Mouse (Mus musculus) liver, embryonic 15.5 days (tissue): ENCODE measurements around the gene Lrrk1. TPM values are rescaled to one million over a fixed set of nuclear protein-coding genes. Genes with fewer than 3 reads are reported as not detected.

Experiments
- ATAC-seq: fragments of 200-750 bp; cut with Nextera tagmentation; 2 replicates; pipeline ENCODE4 v1.8.0; 2017; ENCODE audit warnings: moderate number of reproducible peaks, mild to moderate bottlenecking, moderate library complexity; ENCODE audit not compliant: insufficient read depth
- H3K27ac ChIP-seq: fragments of 300-500 bp; sonication (generic); replicated peaks from 2 replicates; pipeline ENCODE4 v1.5.1; 2015; ENCODE audit warnings: mild to moderate bottlenecking, inconsistent platforms
- H3K27me3 ChIP-seq: fragments of 300-500 bp; sonication (generic); 2 replicates; pipeline ENCODE4 v1.6.1; 2015; ENCODE audit warnings: mild to moderate bottlenecking, inconsistent platforms
- H3K36me3 ChIP-seq: fragments of 300-500 bp; sonication (generic); replicated peaks from 2 replicates; pipeline ENCODE4 v1.6.1; 2015; ENCODE audit warnings: moderate library complexity, mild to moderate bottlenecking, inconsistent platforms
- H3K4me1 ChIP-seq: fragments of 300-500 bp; sonication (generic); replicated peaks from 2 replicates; pipeline ENCODE4 v1.6.1; 2015; ENCODE audit warnings: inconsistent platforms
- H3K4me2 ChIP-seq: fragments of 300-500 bp; sonication (generic); 2 replicates; pipeline ENCODE4 v1.6.1; 2015; ENCODE audit warnings: moderate library complexity, mild to moderate bottlenecking, inconsistent platforms
- H3K4me3 ChIP-seq: fragments of 300-500 bp; sonication (generic); replicated peaks from 2 replicates; pipeline ENCODE4 v1.5.1; 2015; ENCODE audit warnings: mild to moderate bottlenecking, inconsistent platforms
- H3K9ac ChIP-seq: fragments of 300-500 bp; sonication (generic); 2 replicates; pipeline ENCODE4 v1.6.1; 2015; ENCODE audit warnings: moderate library complexity, mild to moderate bottlenecking, inconsistent platforms
- H3K9me3 ChIP-seq: fragments of 300-500 bp; sonication (generic); replicated peaks from 2 replicates; pipeline ENCODE4 v1.6.1; 2016; ENCODE audit warnings: inconsistent platforms
- WGBS: fragments of 180-500 bp; shearing (Covaris S2); methylation state at CpG from one replicate; pipeline ENCODE4 v1.1.7; 2015; ENCODE audit warnings: mixed read lengths; ENCODE audit not compliant: insufficient replicate concordance; 5-methylcytosine and 5-hydroxymethylcytosine counted together
- polyA plus RNA-seq: library from polyadenylated mRNA; unstranded; fragments of >200 nt; fragmentation: Nextera tagmentation; extraction: Ambion mirVana; gene quantifications from 2 replicates; pipeline ENCODE4 v1.2.1, GENCODE M21; 2015

Gene Lrrk1
- polyA plus RNA-seq, 1 experiment from 2014 or later = 4.7 TPM

DNA sequence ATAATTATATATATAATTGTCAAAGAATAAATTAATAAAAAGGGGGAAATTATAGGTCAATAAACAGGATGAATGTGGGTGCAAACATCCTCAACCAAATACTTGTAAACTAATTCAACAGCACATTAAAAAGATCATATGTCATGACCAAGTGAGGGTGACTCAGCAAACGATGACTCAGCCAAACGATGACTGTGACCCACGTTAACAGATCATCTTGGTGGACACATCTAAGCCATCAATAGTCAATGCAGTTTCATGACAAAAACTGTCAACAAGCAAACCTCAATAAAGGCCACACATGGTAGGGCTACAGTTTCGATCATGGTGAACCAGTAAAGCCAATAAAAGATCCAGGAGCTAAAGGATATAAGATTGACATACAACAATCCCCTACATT, 29.1 kb downstream of the Lrrk1 start:
- H3K9ac ChIP-seq = no peak overlapping the region
- H3K4me1 ChIP-seq = peaks cover 8% of the 10 kb centered on the region
- no peak overlapping the region for H3K27ac ChIP-seq
- 0 out of 2 replicates have a peak, but pooled peaks cover 8% of the 10 kb centered on the region for H3K36me3 ChIP-seq
- H3K4me2 ChIP-seq = no peak overlapping the region
- no peaks in the 10 kb centered on the region for H3K27me3 ChIP-seq
- 63% methylated on average over 4 of the region's 4 CpGs for WGBS
- H3K4me3 ChIP-seq = no peak overlapping the region
- no peak for ATAC-seq
- 0 out of 2 replicates have a peak, but pooled peaks cover 4% of the 10 kb centered on the region for H3K9me3 ChIP-seq

- Histone ChIP-seq H3K27me3 (no peaks in the 10 kb centered on the region), H3K4me1 (peaks cover 8% of the 10 kb centered on the region), H3K4me3 (no peak overlapping the region), H3K9me3 (0 out of 2 replicates have a peak, but pooled peaks cover 4% of the 10 kb centered on the region), H3K9ac (no peak overlapping the region), H3K27ac (no peak overlapping the region), H3K4me2 (no peak overlapping the region), H3K36me3 (0 out of 2 replicates have a peak, but pooled peaks cover 8% of the 10 kb centered on the region)
- WGBS = 73% methylated on average over 3 of the region's 3 CpGs
- ATAC-seq = no peak
Measured at GRCm38 (mm10) chr7:66358461-66358860, 29.7 kb downstream of the Lrrk1 start.

GRCm38 (mm10) chr7:66355791-66356522, 32.2 kb downstream of the Lrrk1 start:
- Histone ChIP-seq H3K9ac (no peak overlapping the region), H3K4me1 (peaks cover 8% of the 10 kb centered on the region), H3K4me3 (no peak overlapping the region), H3K4me2 (no peak overlapping the region), H3K9me3 (0 out of 2 replicates have a peak, but pooled peaks cover 4% of the 10 kb centered on the region), H3K27ac (no peak overlapping the region), H3K27me3 (no peaks in the 10 kb centered on the region), H3K36me3 (0 out of 2 replicates have a peak, but pooled peaks cover 8% of the 10 kb centered on the region)
- peak; percentile 70 for ATAC-seq
- 51% methylated on average over 8 of the region's 8 CpGs for WGBS

DNA sequence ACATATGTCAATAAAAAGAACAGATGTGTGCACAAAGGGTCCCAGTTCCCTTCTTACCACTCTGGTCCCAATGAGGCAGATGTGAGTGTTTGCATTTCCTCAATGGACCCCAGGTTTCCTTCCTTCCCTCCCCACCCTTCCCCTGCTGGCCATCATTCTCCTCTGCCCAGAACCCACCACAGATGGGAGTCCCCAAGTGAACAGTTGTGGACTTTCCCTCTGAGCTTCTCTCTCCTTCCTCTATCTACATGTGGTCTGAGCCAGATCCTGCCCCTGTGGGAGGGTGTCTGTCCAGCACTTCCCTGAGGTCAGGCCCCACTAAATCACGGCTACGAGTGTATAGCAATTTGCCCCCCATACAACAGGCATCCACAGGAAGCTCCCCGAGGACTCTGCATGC, 33.2 kb downstream of the Lrrk1 start:
- 52% methylated on average over 3 of the region's 3 CpGs for WGBS

GRCm38 (mm10) chr7:66351074-66351473, 37.1 kb downstream of the Lrrk1 start:
- Histone ChIP-seq H3K9ac (no peak overlapping the region), H3K4me1 (peaks cover 11% of the 10 kb centered on the region), H3K36me3 (no peaks in the 10 kb centered on the region), H3K4me3 (no peak overlapping the region), H3K27ac (no peak overlapping the region), H3K27me3 (no peaks in the 10 kb centered on the region), H3K4me2 (no peak overlapping the region), H3K9me3 (no peaks in the 10 kb centered on the region)
- ATAC-seq = no peak
- 62% methylated on average over 4 of the region's 4 CpGs for WGBS

More for the DNA sequence above, 33.2 kb downstream of the Lrrk1 start:
- no peak overlapping the region for H3K4me3 ChIP-seq
- no peaks in the 10 kb centered on the region for H3K9me3 ChIP-seq
- H3K27me3 ChIP-seq = no peaks in the 10 kb centered on the region
- no peak overlapping the region for H3K27ac ChIP-seq
- no peak overlapping the region for H3K4me2 ChIP-seq
- H3K4me1 ChIP-seq = peaks cover 8% of the 10 kb centered on the region
- H3K36me3 ChIP-seq = 0 out of 2 replicates have a peak, but pooled peaks cover 1% of the 10 kb centered on the region
- no peak for ATAC-seq
- H3K9ac ChIP-seq = no peak overlapping the region

DNA sequence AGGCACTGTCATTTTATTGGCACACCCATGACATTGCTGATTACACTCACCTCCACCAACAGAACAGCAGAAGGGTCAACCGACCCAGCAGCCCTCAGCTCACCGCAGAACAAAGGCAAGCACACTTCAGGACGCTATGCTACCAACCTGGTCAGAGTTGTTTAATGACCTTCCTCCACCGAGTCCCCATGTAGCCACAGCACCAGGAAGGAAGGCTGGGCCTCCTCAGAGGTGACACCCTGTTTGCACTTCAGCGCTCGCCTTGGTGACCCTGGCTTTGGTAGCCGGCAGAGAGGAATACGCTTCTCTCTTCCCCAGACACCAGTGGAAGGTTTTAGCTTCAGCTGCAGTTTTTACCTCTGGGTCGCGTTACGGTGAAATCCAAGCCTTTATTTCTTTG, 38.5 kb downstream of the Lrrk1 start:
- no peak for ATAC-seq
- Histone ChIP-seq H3K4me1 (peaks cover 4% of the 10 kb centered on the region; the same call in 1 of the 2 replicates), H3K27ac (no peak overlapping the region), H3K36me3 (no peaks in the 10 kb centered on the region), H3K9ac (no peak overlapping the region), H3K4me3 (no peak overlapping the region), H3K4me2 (no peak overlapping the region), H3K9me3 (no peaks in the 10 kb centered on the region), H3K27me3 (no peaks in the 10 kb centered on the region)
- 57% methylated on average over 11 of the region's 11 CpGs for WGBS

DNA sequence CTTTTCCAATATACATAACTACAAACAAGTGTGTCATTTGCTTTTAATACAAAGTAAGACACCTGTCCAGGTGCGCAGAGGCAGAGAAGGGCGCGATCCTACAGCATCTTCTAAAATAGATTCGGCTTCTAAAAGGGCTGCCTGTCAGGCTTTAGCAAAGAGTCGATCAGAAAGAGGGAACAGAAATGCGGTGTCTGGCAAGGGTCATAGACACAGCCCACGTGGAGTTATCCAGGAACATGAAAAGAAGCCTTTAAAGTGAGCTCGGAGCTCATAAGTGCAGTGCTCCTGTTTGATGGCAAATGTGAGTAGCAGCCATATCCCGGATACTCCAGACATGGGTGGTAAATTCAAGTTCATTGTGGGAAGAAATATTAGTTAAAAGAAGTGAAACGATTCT, 39.6 kb downstream of the Lrrk1 start:
- Histone ChIP-seq H3K9me3 (no peaks in the 10 kb centered on the region), H3K4me1 (peaks cover 4% of the 10 kb centered on the region; the same call in 1 of the 2 replicates), H3K4me2 (no peak overlapping the region), H3K27me3 (no peaks in the 10 kb centered on the region), H3K4me3 (no peak overlapping the region), H3K36me3 (no peaks in the 10 kb centered on the region), H3K9ac (no peak overlapping the region), H3K27ac (no peak overlapping the region)
- 76% methylated on average over 10 of the region's 10 CpGs for WGBS
- ATAC-seq = no peak

DNA sequence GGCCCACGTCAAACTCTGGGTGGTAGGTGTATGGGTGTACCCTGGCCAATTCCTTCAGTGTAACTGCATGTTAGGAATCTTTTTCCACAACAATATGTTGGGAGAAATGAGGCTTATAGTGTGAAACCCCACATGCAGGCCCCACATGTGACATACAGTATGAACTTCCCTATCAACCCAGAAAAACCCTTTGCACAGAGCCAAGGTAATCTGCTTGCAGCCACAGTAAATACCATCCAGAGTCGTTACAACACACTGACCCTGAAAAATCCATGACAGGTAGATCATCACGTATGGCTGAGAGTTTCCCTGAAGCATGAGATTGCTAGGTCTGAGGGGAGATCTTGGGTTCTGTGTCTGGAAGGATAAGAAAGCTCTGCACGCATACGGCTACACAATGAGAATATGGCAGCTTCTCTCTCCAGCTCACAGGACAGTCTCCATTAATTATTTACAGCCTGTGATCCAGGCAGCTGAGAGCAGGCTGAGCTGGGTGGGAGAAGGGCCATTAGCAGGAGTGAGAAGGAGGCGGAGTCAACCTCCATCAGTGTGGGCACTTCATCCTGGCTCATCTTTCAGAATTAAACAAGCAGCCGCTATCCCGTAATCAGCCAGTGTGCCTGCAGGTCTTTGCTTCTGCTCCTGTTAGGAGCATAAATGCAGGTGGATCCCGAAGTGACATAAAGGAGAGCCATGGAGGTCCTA, 41.0 kb downstream of the Lrrk1 start:
- H3K9me3 ChIP-seq = no peaks in the 10 kb centered on the region
- H3K27me3 ChIP-seq = no peaks in the 10 kb centered on the region
- no peaks in the 10 kb centered on the region for H3K36me3 ChIP-seq
- H3K27ac ChIP-seq = no peak overlapping the region
- no peak overlapping the region for H3K4me3 ChIP-seq
- no peak overlapping the region for H3K9ac ChIP-seq
- no peak overlapping the region for H3K4me2 ChIP-seq
- H3K4me1 ChIP-seq = peaks cover 4% of the 10 kb centered on the region; the same call in 1 of the 2 replicates
- 61% methylated on average over 9 of the region's 9 CpGs for WGBS
- ATAC-seq = peak; percentile 37

DNA sequence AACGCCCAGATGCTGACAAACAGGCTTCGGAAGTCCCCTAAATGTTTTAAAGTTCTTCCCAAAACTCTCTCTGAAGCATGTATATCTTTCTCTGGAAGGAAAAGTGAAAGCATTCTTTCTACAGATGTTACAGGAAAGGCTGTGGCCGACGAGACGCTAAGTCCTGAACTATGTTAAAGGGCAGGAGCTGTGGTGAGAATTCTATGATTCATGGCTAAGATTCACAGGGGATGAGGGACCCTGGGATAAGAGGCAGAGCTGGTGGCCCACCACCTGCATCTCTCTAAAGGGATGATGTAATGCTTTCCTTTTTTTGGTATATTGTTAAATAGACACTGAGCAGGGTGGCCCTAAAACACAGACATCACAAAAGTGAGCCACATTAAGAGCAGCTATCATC, 44.8 kb downstream of the Lrrk1 start:
- Histone ChIP-seq H3K4me1 (peaks cover 9% of the 10 kb centered on the region; the same call in 1 of the 2 replicates), H3K4me3 (no peak overlapping the region), H3K27ac (no peak overlapping the region), H3K27me3 (no peaks in the 10 kb centered on the region), H3K4me2 (no peak overlapping the region), H3K9ac (no peak overlapping the region), H3K36me3 (no peaks in the 10 kb centered on the region), H3K9me3 (no peaks in the 10 kb centered on the region)
- WGBS = 70% methylated on average over 5 of the region's 5 CpGs
- ATAC-seq = no peak

- no peak overlapping the region for H3K4me2 ChIP-seq
- no peak overlapping the region for H3K4me3 ChIP-seq
- H3K27ac ChIP-seq = no peak overlapping the region
- H3K4me1 ChIP-seq = peaks cover 9% of the 10 kb centered on the region; the same call in 1 of the 2 replicates
- H3K9ac ChIP-seq = no peak overlapping the region
- no peaks in the 10 kb centered on the region for H3K9me3 ChIP-seq
- ATAC-seq = no peak
- H3K27me3 ChIP-seq = no peaks in the 10 kb centered on the region
- 69% methylated on average over 6 of the region's 6 CpGs for WGBS
- H3K36me3 ChIP-seq = no peaks in the 10 kb centered on the region
Measured at GRCm38 (mm10) chr7:66342831-66343230, 45.3 kb downstream of the Lrrk1 start.

DNA sequence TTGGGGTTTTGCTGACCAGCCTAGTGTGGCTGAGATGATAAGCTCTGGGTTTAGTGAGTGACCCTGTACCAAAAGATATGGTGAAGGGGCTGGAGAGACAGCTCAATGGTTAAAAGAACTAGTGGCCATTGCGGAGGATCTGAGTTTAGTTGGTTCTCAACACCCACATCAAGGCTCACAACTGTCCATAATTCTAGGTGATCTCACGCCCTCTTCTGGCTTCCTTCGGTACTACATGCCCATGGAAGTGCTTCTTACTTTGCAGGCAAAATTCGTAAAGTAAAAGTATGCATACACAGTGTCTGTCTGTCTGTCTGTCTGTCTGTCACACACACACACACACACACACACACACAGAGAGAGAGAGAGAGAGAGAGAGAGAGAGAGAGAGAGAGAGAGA, 45.8 kb downstream of the Lrrk1 start:
- Histone ChIP-seq H3K27me3 (no peaks in the 10 kb centered on the region), H3K36me3 (no peaks in the 10 kb centered on the region), H3K9ac (no peak overlapping the region), H3K4me1 (peaks cover 9% of the 10 kb centered on the region; the same call in 1 of the 2 replicates), H3K27ac (no peak overlapping the region), H3K4me3 (no peak overlapping the region), H3K9me3 (no peaks in the 10 kb centered on the region), H3K4me2 (no peak overlapping the region)
- 40% methylated on average over 4 of the region's 4 CpGs for WGBS
- 0 out of 2 replicates have a peak, but pooled peaks have one; percentile 28 for ATAC-seq
